Mouse (Mus musculus): ENCODE results near the gene Arpc5l. TPM values are rescaled to one million over a fixed set of nuclear protein-coding genes. Genes with fewer than 3 reads are reported as not detected.

Arpc5l gene
- polyA plus RNA-seq, 1 experiment from 2014 or later = 158 TPM

DNA sequence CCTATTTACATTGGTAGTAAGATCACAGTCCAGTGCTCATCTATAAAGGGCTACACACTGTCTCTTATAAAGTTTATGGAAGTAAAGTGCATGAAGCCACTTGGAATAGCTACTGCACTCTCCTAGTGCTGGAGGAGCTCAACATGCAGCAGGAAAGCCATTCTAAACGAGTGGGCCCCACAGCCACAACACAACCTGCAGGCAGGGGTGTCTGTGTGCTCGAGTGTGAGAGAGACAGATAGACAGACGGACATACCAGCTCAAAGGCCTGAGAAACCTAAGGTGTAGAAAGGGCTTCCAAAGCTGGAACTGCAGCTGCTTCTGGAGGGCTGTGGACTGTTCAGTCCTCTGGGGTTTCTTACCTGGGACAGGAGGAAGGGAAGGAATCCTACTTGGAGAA, 11.4 kb downstream of the Arpc5l start:
- ATAC-seq (replicated peaks) = no peak
- 66% methylated on average over 3 of the region's 3 CpGs for WGBS
- peaks cover under 1% of the 10 kb centered on the region; the same call in 1 of the 2 replicates for H3K4me1 ChIP-seq
- no peak overlapping the region for H3K4me2 ChIP-seq (replicated peaks)
- H3K9ac ChIP-seq (replicated peaks) = no peak overlapping the region
- H3K27ac ChIP-seq (replicated peaks) = no peak overlapping the region
- no peaks in the 10 kb centered on the region for H3K9me3 ChIP-seq
- peaks cover 82% of the 10 kb centered on the region for H3K36me3 ChIP-seq
- H3K4me3 ChIP-seq = no peak overlapping the region
- no peaks in the 10 kb centered on the region for H3K27me3 ChIP-seq

DNA sequence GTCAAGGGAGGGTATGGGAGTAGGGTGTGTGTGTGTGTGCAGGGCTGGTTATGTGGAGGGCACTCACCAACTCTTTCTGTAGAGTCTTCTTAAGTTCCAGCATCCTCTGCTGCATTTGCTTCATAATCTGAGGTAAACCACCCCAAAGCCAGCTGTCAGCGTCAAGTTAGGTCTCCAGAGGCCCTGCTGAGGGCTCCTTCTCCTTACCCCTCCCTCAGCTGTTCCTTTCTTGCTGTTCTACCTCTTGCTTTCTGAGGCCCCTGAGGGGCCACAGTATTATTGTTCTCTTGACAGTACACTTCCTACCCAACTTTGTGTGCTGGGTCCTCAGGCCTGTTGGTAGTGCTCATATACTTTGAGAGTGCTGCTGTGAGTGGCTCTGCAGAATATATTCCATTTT, 14.9 kb downstream of the Arpc5l start:
- Histone ChIP-seq H3K4me1 (no peaks in the 10 kb centered on the region), H3K27me3 (no peaks in the 10 kb centered on the region), H3K9ac (replicated peaks) (no peak overlapping the region), H3K27ac (replicated peaks) (no peak overlapping the region), H3K9me3 (no peaks in the 10 kb centered on the region), H3K4me2 (replicated peaks) (no peak overlapping the region), H3K36me3 (peaks cover 91% of the 10 kb centered on the region), H3K4me3 (no peak overlapping the region)
- ATAC-seq (replicated peaks) = no peak
- 90% methylated on average over 1 of the region's 1 CpGs for WGBS

DNA sequence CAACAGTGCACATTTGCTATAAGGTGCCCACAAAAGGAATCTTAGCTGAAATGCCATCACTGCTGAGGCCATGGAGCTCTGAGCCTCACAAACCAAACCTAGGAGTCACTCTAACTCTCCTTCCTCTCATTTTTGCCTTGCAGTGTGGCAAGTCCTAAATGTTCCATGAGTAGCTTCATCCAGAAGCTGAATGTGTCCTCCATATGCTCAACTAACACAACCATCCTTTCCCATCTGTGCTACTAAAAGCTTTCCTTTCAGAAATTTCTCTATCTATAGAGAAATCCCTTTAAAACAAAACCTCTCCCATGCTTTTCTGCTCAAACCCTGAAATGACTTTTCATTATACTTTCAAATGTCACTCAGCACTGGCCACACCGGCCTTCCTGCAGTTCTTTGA, 26.5 kb downstream of the Arpc5l start:
- peaks cover 82% of the 10 kb centered on the region for H3K36me3 ChIP-seq
- no peak overlapping the region for H3K4me2 ChIP-seq (replicated peaks)
- H3K9ac ChIP-seq (replicated peaks) = no peak overlapping the region
- ATAC-seq (replicated peaks) = no peak
- H3K27me3 ChIP-seq = no peaks in the 10 kb centered on the region
- 87% methylated on average over 1 of the region's 1 CpGs for WGBS
- no peak overlapping the region for H3K4me3 ChIP-seq
- no peak overlapping the region for H3K27ac ChIP-seq (replicated peaks)
- no peaks in the 10 kb centered on the region for H3K9me3 ChIP-seq
- H3K4me1 ChIP-seq = no peaks in the 10 kb centered on the region

DNA sequence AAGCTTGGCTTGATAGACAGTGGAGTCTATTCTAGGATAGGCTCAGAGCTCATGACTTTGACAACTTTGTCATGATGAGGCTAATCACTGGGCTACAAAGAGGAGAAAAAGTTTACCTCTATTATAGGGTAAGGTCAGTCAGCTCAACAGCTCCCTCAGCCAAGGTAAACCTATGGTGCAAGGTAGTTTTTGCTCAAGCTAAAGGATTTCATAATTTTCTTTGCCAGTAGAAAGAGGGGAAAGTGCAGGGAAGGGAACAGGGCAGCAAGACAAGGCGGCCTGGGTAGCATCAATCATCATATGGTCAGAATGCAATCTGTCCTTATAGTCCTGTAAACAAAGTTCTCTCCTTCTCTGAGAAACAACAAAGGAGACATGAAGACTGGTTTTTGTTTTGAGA, 35.1 kb downstream of the Arpc5l start:
- Histone ChIP-seq H3K27me3 (no peaks in the 10 kb centered on the region), H3K4me3 (no peak overlapping the region), H3K27ac (replicated peaks) (no peak overlapping the region), H3K4me1 (no peaks in the 10 kb centered on the region), H3K9me3 (no peaks in the 10 kb centered on the region), H3K4me2 (replicated peaks) (no peak overlapping the region), H3K9ac (replicated peaks) (no peak overlapping the region), H3K36me3 (peaks cover 77% of the 10 kb centered on the region)
- WGBS = 97% methylated on average over 1 of the region's 1 CpGs
- ATAC-seq (replicated peaks) = no peak

DNA sequence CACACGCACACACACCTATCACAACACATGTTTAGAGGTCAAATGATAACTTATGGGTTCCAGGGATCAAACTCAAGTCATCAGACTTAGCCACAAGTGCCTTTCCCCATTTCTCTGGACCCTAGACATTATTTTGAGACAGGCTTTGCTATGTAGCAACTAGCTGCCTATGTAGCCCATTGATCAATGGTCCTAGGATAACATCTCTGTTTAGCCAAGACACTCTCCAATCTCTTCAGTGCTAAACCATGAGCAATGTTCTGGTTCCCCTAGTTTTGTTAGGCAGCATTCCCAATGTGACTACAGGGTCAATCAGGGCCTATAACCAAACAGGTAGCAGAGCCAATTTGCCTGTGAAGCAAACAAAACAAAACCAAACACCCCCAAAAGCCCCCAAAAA, 43.4 kb downstream of the Arpc5l start:
- H3K4me2 ChIP-seq (replicated peaks) = no peak overlapping the region
- ATAC-seq (replicated peaks) = no peak
- no peaks in the 10 kb centered on the region for H3K4me1 ChIP-seq
- peaks cover 84% of the 10 kb centered on the region for H3K36me3 ChIP-seq
- H3K27ac ChIP-seq (replicated peaks) = no peak overlapping the region
- 98% methylated on average over 1 of the region's 1 CpGs for WGBS
- no peak overlapping the region for H3K9ac ChIP-seq (replicated peaks)
- no peaks in the 10 kb centered on the region for H3K27me3 ChIP-seq
- H3K9me3 ChIP-seq = no peaks in the 10 kb centered on the region
- no peak overlapping the region for H3K4me3 ChIP-seq

DNA sequence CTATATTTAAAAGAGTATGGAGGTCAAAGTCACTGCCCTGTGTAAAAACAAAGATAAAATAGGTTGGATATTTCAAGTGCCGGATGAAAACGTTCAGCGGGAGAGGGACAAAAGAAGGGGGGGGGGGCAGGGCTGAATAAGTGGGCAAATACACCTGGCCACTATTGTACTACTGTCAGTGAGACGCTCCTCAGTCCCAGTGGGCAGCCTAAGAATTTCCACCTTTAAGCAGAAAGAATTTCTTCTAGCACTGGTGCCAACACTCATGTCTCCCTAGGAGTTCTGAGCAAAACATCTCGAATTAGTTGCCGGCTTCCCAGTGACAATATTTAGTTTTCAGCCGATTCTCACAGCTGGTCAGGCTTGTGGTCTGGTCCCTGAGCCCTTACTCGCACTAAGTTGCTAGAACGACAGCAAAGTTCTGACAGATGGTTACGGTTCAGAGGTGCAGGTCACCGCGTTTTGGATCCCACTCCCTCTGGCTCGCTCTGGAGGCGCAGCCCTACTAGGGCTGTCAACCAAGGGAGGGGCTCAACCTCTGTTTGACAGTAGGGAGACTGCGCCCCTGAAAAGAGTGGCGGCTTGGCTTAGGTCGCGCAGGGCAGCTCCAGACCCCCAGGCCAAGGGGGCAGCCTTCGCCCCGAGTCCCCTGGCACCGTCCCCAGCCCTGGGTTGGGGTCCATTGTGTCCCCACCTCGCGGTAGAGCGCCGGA, 59.7 kb downstream of the Arpc5l start:
- peak overlapping the region; percentile 85 for H3K4me2 ChIP-seq (replicated peaks)
- H3K27ac ChIP-seq (replicated peaks) = peak overlapping the region; percentile 75
- H3K9ac ChIP-seq (replicated peaks) = peak overlapping the region; percentile 96
- H3K4me1 ChIP-seq = peaks cover 13% of the 10 kb centered on the region
- peak; percentile 90 for ATAC-seq (replicated peaks)
- H3K27me3 ChIP-seq = no peaks in the 10 kb centered on the region
- H3K36me3 ChIP-seq = peaks cover 29% of the 10 kb centered on the region
- H3K9me3 ChIP-seq = no peaks in the 10 kb centered on the region
- WGBS = 4% methylated on average over 25 of the region's 25 CpGs
- H3K4me3 ChIP-seq = peak overlapping the region; percentile 98

Other genes starting within 250 kb of the Arpc5l start
- 1.1 and 1.7 TPM in 2 replicates for gene Nr6a1, start 77.7 kb upstream of the Arpc5l start, polyA plus RNA-seq (2015; fragmentation: Nextera tagmentation; extraction: Ambion mirVana)
- gene Olfml2a, start 73.4 kb upstream of the Arpc5l start, polyA plus RNA-seq (2015; fragmentation: Nextera tagmentation; extraction: Ambion mirVana) = 1.7 and 1.8 TPM in 2 replicates
- gene Wdr38, start 7.9 kb upstream of the Arpc5l start, polyA plus RNA-seq (2015; fragmentation: Nextera tagmentation; extraction: Ambion mirVana) = 1.9 and 2.0 TPM in 2 replicates
- gene Rpl35, start 276 bp downstream of the Arpc5l start, polyA plus RNA-seq (2015; fragmentation: Nextera tagmentation; extraction: Ambion mirVana) = 763 and 830 TPM in 2 replicates
- gene Golga1, start 60.2 kb downstream of the Arpc5l start, polyA plus RNA-seq (2015; fragmentation: Nextera tagmentation; extraction: Ambion mirVana) = 37.5 and 38.8 TPM in 2 replicates
- 17.5 and 19.6 TPM in 2 replicates for gene Scai, start 185.4 kb downstream of the Arpc5l start, polyA plus RNA-seq (2015; fragmentation: Nextera tagmentation; extraction: Ambion mirVana)
- gene Ppp6c, start 221.1 kb downstream of the Arpc5l start, polyA plus RNA-seq (2015; fragmentation: Nextera tagmentation; extraction: Ambion mirVana) = 74.9 and 75.7 TPM in 2 replicates